Mouse (Mus musculus): ENCODE data around the gene Abca1.

DNA sequence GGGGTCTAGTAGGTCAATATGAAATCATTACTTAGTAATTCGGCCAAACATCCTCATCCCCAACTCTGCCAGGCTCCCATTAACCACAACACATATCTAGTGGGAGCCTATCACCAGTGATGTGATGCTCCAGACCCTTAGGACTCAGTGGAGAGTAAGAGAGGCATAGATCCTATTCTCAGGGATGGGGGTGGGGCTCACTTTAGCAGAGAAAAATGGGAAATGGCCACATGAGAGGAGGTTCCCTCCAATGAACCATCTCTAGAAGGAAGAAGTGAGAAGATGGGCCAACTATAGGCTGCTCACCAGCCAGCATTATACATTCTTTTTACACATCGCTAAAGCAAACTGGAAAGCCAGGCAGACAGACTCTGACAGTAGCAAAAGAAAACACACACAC, 10.9 kb downstream of the Abca1 start:
- TF ChIP-seq EP300 (optimal IDR thresholded peaks at IDR 0.05): no peak
- no peak for TF ChIP-seq CTCF (IDR thresholded peaks at IDR 0.05; ENCODE audit: low read depth)
